Mouse (Mus musculus): ENCODE data around the gene Smarca2. TPM values are rescaled to one million over a fixed set of nuclear protein-coding genes. Genes with fewer than 3 reads are reported as not detected.

Gene Smarca2
- polyA plus RNA-seq, 1 experiment: 145 TPM

DNA sequence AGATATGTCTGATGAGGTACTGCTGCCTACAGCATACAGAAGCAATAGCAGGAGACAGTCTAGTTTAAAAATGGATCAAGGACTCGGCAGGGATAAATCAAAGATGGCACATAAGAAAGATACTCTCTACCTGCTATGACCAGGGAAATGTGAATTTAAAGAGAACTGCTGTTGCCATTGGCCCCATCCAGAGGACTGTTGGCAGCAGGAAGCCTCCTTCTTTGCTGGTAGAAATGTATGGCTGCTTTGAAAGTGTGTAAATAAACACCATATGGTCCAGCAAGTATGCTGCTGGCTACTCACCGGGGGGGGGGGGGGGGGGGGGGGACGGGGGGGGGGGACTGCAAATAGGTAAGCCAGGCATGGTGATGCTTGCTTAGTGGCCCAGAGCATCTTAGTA lies 189.5 kb downstream of the Smarca2 start:
- peak in 1 of 2 experiments; percentile 50 for DNase-seq
- H3K4me3 ChIP-seq (replicated peaks; ENCODE audit: insufficient read depth, low read depth, low read length): no peak overlapping the region
- 1% methylated on average over 3 of the region's 3 CpGs for WGBS
- TF ChIP-seq CTCF (IDR thresholded peaks at IDR 0.05; ENCODE audit: borderline replicate concordance, insufficient read depth, low read depth, low read length): no peak
- TF ChIP-seq POLR2A (IDR thresholded peaks at IDR 0.05; ENCODE audit: borderline replicate concordance, insufficient read depth, low read length): no peak
- H3K4me1 ChIP-seq (ENCODE audit: control insufficient read depth, insufficient read depth, low read length): peaks cover 7% of the 10 kb centered on the region
- no peaks in the 10 kb centered on the region for H3K27me3 ChIP-seq (ENCODE audit: control insufficient read depth, insufficient read depth, low read length)
- H3K27ac ChIP-seq (ENCODE audit: insufficient read depth, low read length): no peak overlapping the region

- 11% methylated on average over 4 of the region's 4 CpGs for WGBS
- TF ChIP-seq CTCF (IDR thresholded peaks at IDR 0.05; ENCODE audit: borderline replicate concordance, insufficient read depth, low read depth, low read length) (no peak), POLR2A (IDR thresholded peaks at IDR 0.05; ENCODE audit: borderline replicate concordance, insufficient read depth, low read length) (no peak)
- H3K4me3 ChIP-seq (replicated peaks; ENCODE audit: insufficient read depth, low read depth, low read length): no peak overlapping the region
- H3K27ac ChIP-seq (ENCODE audit: insufficient read depth, low read length): peak overlapping the region; percentile 50
- H3K27me3 ChIP-seq (ENCODE audit: control insufficient read depth, insufficient read depth, low read length): no peaks in the 10 kb centered on the region
- DNase-seq: peak in 1 of 2 experiments; percentile 16
- peaks cover 7% of the 10 kb centered on the region for H3K4me1 ChIP-seq (ENCODE audit: control insufficient read depth, insufficient read depth, low read length)
Observed at GRCm38 (mm10) chr19:26796006-26796405, 191.2 kb downstream of the Smarca2 start.

- no peak for DNase-seq
- H3K4me1 ChIP-seq (ENCODE audit: control insufficient read depth, insufficient read depth, low read length): no peaks in the 10 kb centered on the region
- H3K27ac ChIP-seq (ENCODE audit: insufficient read depth, low read length): no peak overlapping the region
- whole genome bisulfite sequencing: 90% methylated on average over 4 of the region's 4 CpGs
- H3K4me3 ChIP-seq (replicated peaks; ENCODE audit: insufficient read depth, low read depth, low read length): no peak overlapping the region
- TF ChIP-seq POLR2A (IDR thresholded peaks at IDR 0.05; ENCODE audit: borderline replicate concordance, insufficient read depth, low read length): no peak
- TF ChIP-seq CTCF (IDR thresholded peaks at IDR 0.05; ENCODE audit: borderline replicate concordance, insufficient read depth, low read depth, low read length): no peak
- no peaks in the 10 kb centered on the region for H3K27me3 ChIP-seq (ENCODE audit: control insufficient read depth, insufficient read depth, low read length)
Observed at GRCm38 (mm10) chr19:26804401-26804800, 199.6 kb downstream of the Smarca2 start.

GRCm38 (mm10) chr19:26814629-26815028 lies 209.8 kb downstream of the Smarca2 start:
- Histone ChIP-seq H3K27me3 (ENCODE audit: control insufficient read depth, insufficient read depth, low read length) (no peaks in the 10 kb centered on the region), H3K27ac (ENCODE audit: insufficient read depth, low read length) (no peak overlapping the region), H3K4me1 (ENCODE audit: control insufficient read depth, insufficient read depth, low read length) (no peaks in the 10 kb centered on the region), H3K4me3 (replicated peaks; ENCODE audit: insufficient read depth, low read depth, low read length) (no peak overlapping the region)
- no peak for TF ChIP-seq POLR2A (IDR thresholded peaks at IDR 0.05; ENCODE audit: borderline replicate concordance, insufficient read depth, low read length)
- TF ChIP-seq CTCF (IDR thresholded peaks at IDR 0.05; ENCODE audit: borderline replicate concordance, insufficient read depth, low read depth, low read length): peak; percentile 62
- 19% methylated on average over 4 of the region's 4 CpGs for WGBS
- peak; percentile 18 to 26 for DNase-seq

DNA sequence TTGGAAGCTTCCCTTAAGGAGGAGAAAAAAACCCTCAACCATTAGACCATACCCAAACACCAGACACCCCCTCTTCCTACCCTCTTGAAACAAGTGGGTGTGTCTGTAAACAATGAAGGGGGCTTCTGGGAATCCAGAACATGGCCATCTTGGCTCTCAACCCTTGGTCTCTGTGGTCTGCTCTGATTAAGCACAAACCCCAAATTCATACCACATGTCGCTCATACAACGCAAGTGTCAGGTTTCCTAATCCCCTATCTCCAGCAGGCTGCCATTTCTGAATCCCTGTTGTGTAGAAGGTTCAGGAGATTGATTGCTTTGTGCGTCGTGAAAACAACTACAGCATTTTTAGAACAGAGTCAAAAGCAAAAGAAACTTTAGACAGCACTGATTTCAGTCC lies 213.1 kb downstream of the Smarca2 start:
- Histone ChIP-seq H3K4me1 (ENCODE audit: control insufficient read depth, insufficient read depth, low read length) (no peaks in the 10 kb centered on the region), H3K27ac (ENCODE audit: insufficient read depth, low read length) (no peak overlapping the region), H3K27me3 (ENCODE audit: control insufficient read depth, insufficient read depth, low read length) (no peaks in the 10 kb centered on the region), H3K4me3 (replicated peaks; ENCODE audit: insufficient read depth, low read depth, low read length) (no peak overlapping the region)
- WGBS: 89% methylated on average over 4 of the region's 4 CpGs
- TF ChIP-seq POLR2A (IDR thresholded peaks at IDR 0.05; ENCODE audit: borderline replicate concordance, insufficient read depth, low read length): no peak
- no peak for TF ChIP-seq CTCF (IDR thresholded peaks at IDR 0.05; ENCODE audit: borderline replicate concordance, insufficient read depth, low read depth, low read length)
- DNase-seq: no peak
